In the genomic region with DNA sequence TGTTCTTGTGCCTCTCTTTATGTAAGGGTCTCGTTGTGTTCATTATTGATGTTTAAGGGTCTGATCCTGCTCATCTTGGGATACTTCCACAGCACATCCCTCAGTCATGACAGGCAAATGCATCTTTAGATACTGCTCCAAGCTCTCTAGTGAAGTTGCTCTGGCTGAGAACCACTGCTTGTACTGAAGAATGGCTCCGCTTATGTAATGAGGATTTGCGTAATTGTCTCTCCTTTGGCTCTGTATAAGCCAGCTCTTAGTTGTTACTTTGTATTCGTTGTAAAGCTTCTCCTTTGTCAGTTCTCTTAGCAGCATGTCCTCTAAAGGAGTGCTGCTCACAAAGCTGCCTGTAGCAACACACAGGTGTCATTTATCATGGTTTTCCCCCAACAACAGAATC, we compare ENCODE assay signal across 21 mouse cellular contexts. TPM values are rescaled to one million over a fixed set of nuclear protein-coding genes. Genes with fewer than 3 reads are reported as not detected.
"Had no signal": no experiment of that assay in that cellular context is flagged by ENCODE, and none has a peak within 500 bp of the region (broad histone marks: within the 10 kb centered on the region; RNA-seq: fewer than 3 reads in every experiment).

No protein-coding gene starts in this region.

- ATAC-seq: lung, postnatal 0 days; midbrain, embryonic 13.5 days; midbrain, embryonic 15.5 days had no signal

- H3K27me3 ChIP-seq: lung, embryonic 15.5 days; megakaryocyte, embryonic 14.5 days; midbrain, embryonic 13.5 days; midbrain, embryonic 15.5 days; neural tube, embryonic 12.5 days; stomach, embryonic 15.5 days had no signal

- DNase-seq: lung, adult 2 months; lung, postnatal 14 days; lung, postnatal 36 days; right cerebral cortex, postnatal 14 days; thymus, adult 2 months; thymus, postnatal 25 days had no signal

- H3K4me3 ChIP-seq: lung, embryonic 15.5 days; megakaryocyte, embryonic 14.5 days; midbrain, embryonic 13.5 days; midbrain, embryonic 15.5 days; neural tube, embryonic 12.5 days; stomach, embryonic 15.5 days had no signal

- H3K4me1 ChIP-seq: lung, embryonic 15.5 days; midbrain, embryonic 13.5 days; midbrain, embryonic 15.5 days; neural tube, embryonic 12.5 days; stomach, embryonic 15.5 days had no signal

- H3K4me2 ChIP-seq: lung, embryonic 15.5 days; midbrain, embryonic 11.5 days; midbrain, embryonic 13.5 days; midbrain, embryonic 15.5 days; neural tube, embryonic 12.5 days; stomach, embryonic 15.5 days had no signal

- H3K9ac ChIP-seq: lung, embryonic 15.5 days; midbrain, embryonic 13.5 days; midbrain, embryonic 15.5 days; neural tube, embryonic 12.5 days; stomach, embryonic 15.5 days had no signal

- H3K9me3 ChIP-seq: lung, embryonic 15.5 days; megakaryocyte, embryonic 14.5 days; midbrain, embryonic 13.5 days; midbrain, embryonic 15.5 days; neural tube, embryonic 12.5 days; stomach, embryonic 15.5 days had no signal

- H3K27ac ChIP-seq: lung, embryonic 15.5 days; macrophage; midbrain, embryonic 13.5 days; midbrain, embryonic 15.5 days; neural tube, embryonic 12.5 days; stomach, embryonic 15.5 days; stomach, postnatal 0 days had no signal

RNA-seq across cellular contexts. Expression of gene Aqp8, which starts 55.1 kb away (rescaled TPM):
- total RNA-seq: megakaryocyte progenitor cell, adult 5-6 weeks; midbrain, postnatal 0 days; monocyte, adult 5-6 weeks; neutrophil, adult 5-6 weeks had no signal
- polyA plus RNA-seq: lung, embryonic 15.5 days; lung, postnatal 0 days; macrophage; midbrain, embryonic 13.5 days; midbrain, embryonic 15.5 days; midbrain, postnatal 0 days; neural tube, embryonic 14.5 days had no signal
